Mouse (Mus musculus): ENCODE measurements around the gene Col6a2. TPM values are rescaled to one million over a fixed set of nuclear protein-coding genes. Genes with fewer than 3 reads are reported as not detected.

Col6a2 gene
- polyA plus RNA-seq (2016; fragmentation: Nextera tagmentation; extraction: Ambion mirVana): 53.0 and 68.6 TPM in 2 replicates

- peak; percentile 87 for ATAC-seq (ENCODE audit: low FRiP score)
- Histone ChIP-seq H3K27ac (no peak within 1 kb of the TSS), H3K4me3 (peak within 1 kb of the TSS; percentile 39), H3K36me3 (no peaks in the 10 kb centered on the region), H3K9ac (peak within 1 kb of the TSS; percentile 63), H3K9me3 (replicated peaks) (no peaks in the 10 kb centered on the region), H3K4me2 (replicated peaks) (peak within 1 kb of the TSS; percentile 67), H3K4me1 (peaks cover 8% of the 10 kb centered on the region), H3K27me3 (no peaks in the 10 kb centered on the region)
- WGBS: 3% methylated on average over 31 of the region's 31 CpGs
These were observed at the start of gene Col6a2 for GRCm38 (mm10) chr10:76622928-76623680. TSS of gene Col6a2 (minus strand) at chr10:76623630.

GRCm38 (mm10) chr10:76671939-76672338 is 48.5 kb upstream of the Col6a2 start:
- Histone ChIP-seq H3K9me3 (replicated peaks) (no peaks in the 10 kb centered on the region), H3K4me1 (no peaks in the 10 kb centered on the region), H3K36me3 (no peaks in the 10 kb centered on the region), H3K9ac (no peak overlapping the region), H3K4me3 (no peak overlapping the region), H3K27ac (no peak overlapping the region), H3K4me2 (replicated peaks) (no peak overlapping the region), H3K27me3 (no peaks in the 10 kb centered on the region)
- no peak for ATAC-seq (ENCODE audit: low FRiP score)
- WGBS: 81% methylated on average over 9 of the region's 9 CpGs

GRCm38 (mm10) chr10:76668947-76669284 is 45.5 kb upstream of the Col6a2 start:
- no peak overlapping the region for H3K27ac ChIP-seq
- WGBS: 74% methylated on average over 7 of the region's 7 CpGs
- H3K9me3 ChIP-seq (replicated peaks): 0 out of 2 replicates have a peak, but pooled peaks cover 6% of the 10 kb centered on the region
- H3K27me3 ChIP-seq: no peaks in the 10 kb centered on the region
- ATAC-seq (ENCODE audit: low FRiP score): no peak
- H3K4me1 ChIP-seq: no peaks in the 10 kb centered on the region
- H3K4me2 ChIP-seq (replicated peaks): no peak overlapping the region
- H3K4me3 ChIP-seq: no peak overlapping the region
- H3K9ac ChIP-seq: no peak overlapping the region
- no peaks in the 10 kb centered on the region for H3K36me3 ChIP-seq

- Histone ChIP-seq H3K27ac (no peak overlapping the region), H3K27me3 (no peaks in the 10 kb centered on the region), H3K9me3 (replicated peaks) (0 out of 2 replicates have a peak, but pooled peaks cover 6% of the 10 kb centered on the region), H3K4me3 (no peak overlapping the region), H3K4me2 (replicated peaks) (no peak overlapping the region), H3K4me1 (no peaks in the 10 kb centered on the region), H3K36me3 (no peaks in the 10 kb centered on the region), H3K9ac (no peak overlapping the region)
- no peak for ATAC-seq (ENCODE audit: low FRiP score)
- 94% methylated on average over 4 of the region's 4 CpGs for WGBS
These were observed 45.0 kb upstream of the Col6a2 start for GRCm38 (mm10) chr10:76668261-76668946.

- Histone ChIP-seq H3K4me3 (no peak overlapping the region), H3K27ac (no peak overlapping the region), H3K36me3 (no peaks in the 10 kb centered on the region), H3K27me3 (no peaks in the 10 kb centered on the region), H3K4me1 (no peaks in the 10 kb centered on the region), H3K9ac (no peak overlapping the region), H3K4me2 (replicated peaks) (no peak overlapping the region), H3K9me3 (replicated peaks) (0 out of 2 replicates have a peak, but pooled peaks cover 6% of the 10 kb centered on the region)
- WGBS: 93% methylated on average over 1 of the region's 1 CpGs
- no peak for ATAC-seq (ENCODE audit: low FRiP score)
These were observed 43.9 kb upstream of the Col6a2 start for GRCm38 (mm10) chr10:76667197-76667805.

- Histone ChIP-seq H3K4me3 (no peak overlapping the region), H3K27ac (no peak overlapping the region), H3K4me1 (no peaks in the 10 kb centered on the region), H3K27me3 (no peaks in the 10 kb centered on the region), H3K9ac (no peak overlapping the region), H3K36me3 (no peaks in the 10 kb centered on the region), H3K4me2 (replicated peaks) (no peak overlapping the region), H3K9me3 (replicated peaks) (0 out of 2 replicates have a peak, but pooled peaks cover 6% of the 10 kb centered on the region)
- 93% methylated on average over 11 of the region's 11 CpGs for WGBS
- ATAC-seq (ENCODE audit: low FRiP score): no peak
These were observed 42.1 kb upstream of the Col6a2 start for GRCm38 (mm10) chr10:76665551-76665950.

GRCm38 (mm10) chr10:76664156-76665115 is 41.0 kb upstream of the Col6a2 start:
- H3K9me3 ChIP-seq (replicated peaks): 0 out of 2 replicates have a peak, but pooled peaks cover 6% of the 10 kb centered on the region
- ATAC-seq (ENCODE audit: low FRiP score): no peak
- H3K4me1 ChIP-seq: no peaks in the 10 kb centered on the region
- H3K4me3 ChIP-seq: no peak overlapping the region
- H3K27ac ChIP-seq: no peak overlapping the region
- H3K9ac ChIP-seq: no peak overlapping the region
- H3K27me3 ChIP-seq: no peaks in the 10 kb centered on the region
- WGBS: 83% methylated on average over 20 of the region's 20 CpGs
- H3K36me3 ChIP-seq: no peaks in the 10 kb centered on the region
- no peak overlapping the region for H3K4me2 ChIP-seq (replicated peaks)

GRCm38 (mm10) chr10:76653345-76654336 is 30.2 kb upstream of the Col6a2 start:
- Histone ChIP-seq H3K4me2 (replicated peaks) (no peak overlapping the region), H3K27ac (no peak overlapping the region), H3K9me3 (replicated peaks) (no peaks in the 10 kb centered on the region), H3K36me3 (no peaks in the 10 kb centered on the region), H3K9ac (no peak overlapping the region), H3K4me3 (no peak overlapping the region), H3K4me1 (no peaks in the 10 kb centered on the region), H3K27me3 (no peaks in the 10 kb centered on the region)
- 78% methylated on average over 11 of the region's 11 CpGs for WGBS
- ATAC-seq (ENCODE audit: low FRiP score): no peak

GRCm38 (mm10) chr10:76650662-76651342 is 27.4 kb upstream of the Col6a2 start:
- Histone ChIP-seq H3K9me3 (replicated peaks) (no peaks in the 10 kb centered on the region), H3K27ac (no peak overlapping the region), H3K36me3 (no peaks in the 10 kb centered on the region), H3K9ac (no peak overlapping the region), H3K4me3 (no peak overlapping the region), H3K4me2 (replicated peaks) (no peak overlapping the region), H3K4me1 (no peaks in the 10 kb centered on the region), H3K27me3 (no peaks in the 10 kb centered on the region)
- WGBS: 62% methylated on average over 12 of the region's 12 CpGs
- ATAC-seq (ENCODE audit: low FRiP score): no peak

- ATAC-seq (ENCODE audit: low FRiP score): no peak
- H3K9me3 ChIP-seq (replicated peaks): no peaks in the 10 kb centered on the region
- no peak overlapping the region for H3K4me3 ChIP-seq
- no peaks in the 10 kb centered on the region for H3K27me3 ChIP-seq
- WGBS: 94% methylated on average over 10 of the region's 10 CpGs
- H3K9ac ChIP-seq: no peak overlapping the region
- no peaks in the 10 kb centered on the region for H3K4me1 ChIP-seq
- no peak overlapping the region for H3K4me2 ChIP-seq (replicated peaks)
- H3K27ac ChIP-seq: no peak overlapping the region
- H3K36me3 ChIP-seq: no peaks in the 10 kb centered on the region
These were observed 25.3 kb upstream of the Col6a2 start for GRCm38 (mm10) chr10:76648738-76649137.

Measured in hindbrain, embryonic 12.5 days (tissue).